9 mouse cellular contexts compared by ENCODE assay signal in the genomic region with DNA sequence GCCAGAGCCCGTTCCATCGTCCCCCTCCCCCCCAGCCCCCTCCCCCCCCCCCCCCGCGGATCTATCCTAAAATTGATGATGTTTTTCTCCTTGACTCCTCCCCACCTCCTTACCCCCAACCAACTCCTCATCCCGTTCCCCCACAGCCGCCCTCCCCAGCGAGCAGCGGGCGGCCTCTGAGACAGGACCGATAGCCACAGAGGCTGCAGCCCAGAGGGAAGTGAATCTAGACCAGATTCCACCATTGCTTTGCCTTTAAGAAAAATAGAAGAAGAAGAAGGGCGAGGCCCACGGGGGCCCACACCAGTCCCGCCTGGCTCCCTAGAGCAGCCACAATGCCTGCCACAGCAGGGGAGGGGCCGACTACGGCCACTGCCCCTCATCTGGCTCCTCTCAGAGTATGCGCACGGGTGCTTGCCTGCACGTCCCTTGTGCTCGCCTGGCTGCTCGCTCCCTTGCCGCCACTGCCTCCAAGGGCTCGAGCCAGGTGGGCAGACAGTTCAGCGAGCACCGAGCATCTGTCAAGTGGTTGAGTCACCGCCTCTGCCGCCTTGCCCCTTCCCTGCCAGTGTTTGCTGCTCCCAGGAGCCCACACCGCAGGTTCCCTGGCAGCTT.
A peak's percentile ranks its signal among the peaks of the same experiment; 100 is the strongest.
DNase-seq lines count a peak whose midpoint lies in the region; ATAC-seq and TF ChIP-seq lines count a peak whose summit lies in the region.
"Had no signal": no experiment of that assay in that cellular context is flagged by ENCODE, and none has a peak within 500 bp of the region (broad histone marks: within the 10 kb centered on the region; RNA-seq: fewer than 3 reads in every experiment).

No protein-coding gene starts in this region.

- peak overlapping the region; percentile 51 for H3K4me2 ChIP-seq in heart, embryonic 16.5 days (ENCODE audit: low read depth, low read length)
- H3K4me2 ChIP-seq in hindbrain, embryonic 14.5 days (replicated peaks), result peak overlapping the region; percentile 41
- peak overlapping the region; percentile 38 for H3K4me2 ChIP-seq in midbrain, embryonic 11.5 days

- H3K9me3 ChIP-seq in heart, embryonic 16.5 days (replicated peaks; ENCODE audit: control insufficient read depth, low read length), result 0 out of 2 replicates have a peak, but pooled peaks cover 2% of the 10 kb centered on the region
- H3K9me3 ChIP-seq in hindbrain, embryonic 14.5 days (ENCODE audit: control insufficient read depth, low read length), result no peaks in the 10 kb centered on the region
- H3K9me3 ChIP-seq in midbrain, embryonic 11.5 days (ENCODE audit: control insufficient read depth, low read length), result no peaks in the 10 kb centered on the region

- no peaks in the 10 kb centered on the region for H3K4me1 ChIP-seq in heart, embryonic 16.5 days (ENCODE audit: control insufficient read depth, insufficient read depth, low read length)
- no peaks in the 10 kb centered on the region for H3K4me1 ChIP-seq in hindbrain, embryonic 14.5 days (replicated peaks; ENCODE audit: control insufficient read depth, insufficient read depth, low read length)
- no peaks in the 10 kb centered on the region for H3K4me1 ChIP-seq in midbrain, embryonic 11.5 days (ENCODE audit: control insufficient read depth, insufficient read depth, low read length)

- no peak overlapping the region for H3K9ac ChIP-seq in heart, embryonic 16.5 days (ENCODE audit: low read length)
- peak overlapping the region; percentile 42 for H3K9ac ChIP-seq in hindbrain, embryonic 14.5 days
- peak overlapping the region; percentile 24; the same call in 1 of the 2 replicates for H3K9ac ChIP-seq in midbrain, embryonic 11.5 days (ENCODE audit: low read length)

- no peak for ATAC-seq in heart, embryonic 16.5 days (replicated peaks; ENCODE audit: extremely low read depth, insufficient read depth, low FRiP score)
- peak; percentile 66 for ATAC-seq in hindbrain, embryonic 14.5 days (ENCODE audit: low FRiP score)
- peak; percentile 82 for ATAC-seq in midbrain, embryonic 11.5 days (ENCODE audit: low FRiP score)

- no peak for DNase-seq in heart, postnatal 36 days
- peak; percentile 7 for DNase-seq in brain, embryonic 14.5 days (ENCODE audit: low read depth)
- no peak for DNase-seq in hindbrain, embryonic 14.5 days (ENCODE audit: low spot score)
- no peak for DNase-seq in midbrain, embryonic 11.5 days (ENCODE audit: low spot score, missing footprints)
- no peak for DNase-seq in adrenal gland, adult 8-10 months
- no peak for DNase-seq in testis, postnatal 10 days (ENCODE audit: low spot score)
- DNase-seq in frontal cortex, postnatal 25 days (ENCODE audit: low spot score in 2 of 2), result no peak

- no peak overlapping the region for H3K27ac ChIP-seq in heart, embryonic 16.5 days (ENCODE audit: low read length)
- H3K27ac ChIP-seq in hindbrain, embryonic 14.5 days, result no peak overlapping the region
- no peak overlapping the region for H3K27ac ChIP-seq in midbrain, embryonic 11.5 days (ENCODE audit: low read depth, low read length)

- WGBS in heart, embryonic 16.5 days, result 45% methylated on average over 23 of the region's 27 CpGs
- WGBS in hindbrain, embryonic 14.5 days, result 57% methylated on average over 23 of the region's 27 CpGs
- 34% methylated on average over 16 of the region's 27 CpGs for WGBS in midbrain, embryonic 11.5 days

- TF ChIP-seq CTCF in brain, embryonic 14.5 days (IDR thresholded peaks at IDR 0.05; ENCODE audit: borderline replicate concordance, extremely low read depth, insufficient read depth, insufficient read length), result no peak

- no peaks in the 10 kb centered on the region for H3K27me3 ChIP-seq in heart, embryonic 16.5 days (ENCODE audit: control insufficient read depth, insufficient read depth, low read length)
- no peaks in the 10 kb centered on the region for H3K27me3 ChIP-seq in hindbrain, embryonic 14.5 days (ENCODE audit: control insufficient read depth, insufficient read depth, low read length)
- no peaks in the 10 kb centered on the region for H3K27me3 ChIP-seq in midbrain, embryonic 11.5 days (ENCODE audit: control insufficient read depth, insufficient read depth, low read length)
- H3K27me3 ChIP-seq: CH12.LX had no signal

- intact Hi-C loops in heart, postnatal 36 days (cut with DNase I), result no loop called here

- H3K36me3 ChIP-seq in heart, embryonic 16.5 days (ENCODE audit: control insufficient read depth, insufficient read depth), result no peaks in the 10 kb centered on the region
- H3K36me3 ChIP-seq in hindbrain, embryonic 14.5 days (replicated peaks; ENCODE audit: control insufficient read depth, insufficient read depth), result no peaks in the 10 kb centered on the region
- no peaks in the 10 kb centered on the region for H3K36me3 ChIP-seq in midbrain, embryonic 11.5 days (ENCODE audit: control insufficient read depth, insufficient read depth, low read length)

- H3K4me3 ChIP-seq in heart, embryonic 16.5 days (ENCODE audit: low read length), result no peak overlapping the region
- H3K4me3 ChIP-seq in hindbrain, embryonic 14.5 days (replicated peaks; ENCODE audit: low read length), result peak overlapping the region; percentile 26
- peak overlapping the region; percentile 20 for H3K4me3 ChIP-seq in midbrain, embryonic 11.5 days (ENCODE audit: low read depth, low read length)

- TF ChIP-seq POLR2A in brain, embryonic 14.5 days (IDR thresholded peaks at IDR 0.05; ENCODE audit: borderline replicate concordance, extremely low read depth, insufficient read depth, insufficient read length, poor library complexity, severe bottlenecking), result no peak
